Mouse (Mus musculus) heart, postnatal 25 days (tissue): ENCODE data around the gene Auts2. TPM values are rescaled to one million over a fixed set of nuclear protein-coding genes. Genes with fewer than 3 reads are reported as not detected.

Experiments used
- DNase-seq: peaks from one replicate; pipeline ENCODE4 v3.0.0; 2022; ENCODE audit warnings: low spot score
- intact Hi-C: fragments of 180-260 bp; cut with DNase I; formaldehyde crosslinking; loops from one replicate; pipeline ENCODE4 v1.15.1; 2025
- total RNA-seq, 2 experiments: library from RNA; stranded (reverse); gene quantifications; 2 replicates each; pipeline ENCODE4 v1.2.3; 2021

The Auts2 gene
- total RNA-seq, 2 experiments from 2014 or later: 33.6 to 43.8 TPM

GRCm38 (mm10) chr5:132220376-132220930 is 322.7 kb downstream of the Auts2 start:
- intact Hi-C loops: loop anchor here (10.0 kb wide), 1 partner anchor 696 kb away; no protein-coding TSS in a partner anchor
- no peak for DNase-seq

DNA sequence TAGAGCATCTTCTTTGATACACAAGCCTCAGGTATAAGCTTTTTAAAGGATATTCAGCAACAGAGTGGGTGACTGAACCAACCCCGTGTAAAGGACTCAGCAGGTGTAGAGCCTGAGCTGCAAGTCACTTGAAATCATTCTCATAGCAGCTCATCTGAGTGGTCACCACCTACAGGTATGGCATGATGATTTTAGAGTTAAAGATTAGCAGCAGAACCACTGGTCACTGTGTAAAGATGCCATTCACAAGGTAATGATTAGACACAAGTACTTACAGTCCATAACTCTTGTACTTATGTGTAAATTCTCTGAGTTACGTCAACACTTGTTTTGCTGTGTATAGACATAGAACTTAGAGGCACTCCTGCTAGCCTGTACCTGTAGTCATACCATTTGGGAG is 327.0 kb downstream of the Auts2 start:
- intact Hi-C loops: no loop called here
- no peak for DNase-seq

DNA sequence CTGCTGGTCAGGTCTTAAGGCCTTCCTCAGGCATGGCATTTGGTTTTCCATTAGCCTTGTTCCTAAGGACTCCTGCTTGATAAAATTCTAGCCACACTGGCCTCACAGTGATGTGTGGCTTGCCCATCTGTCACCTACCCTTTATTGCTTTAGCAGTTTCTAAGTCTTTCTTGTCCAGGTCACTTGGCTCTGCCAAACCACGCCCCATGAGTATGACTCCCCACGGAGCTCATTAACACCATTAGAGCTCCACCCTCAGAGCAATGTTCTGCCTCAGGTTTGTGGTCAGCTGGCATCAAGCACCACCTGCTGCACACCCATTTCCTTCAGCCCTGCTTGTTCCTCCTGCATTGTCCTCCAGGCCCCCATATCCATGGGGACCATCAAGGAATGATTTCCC is 330.7 kb downstream of the Auts2 start:
- intact Hi-C loops: no loop called here
- DNase-seq: no peak

DNA sequence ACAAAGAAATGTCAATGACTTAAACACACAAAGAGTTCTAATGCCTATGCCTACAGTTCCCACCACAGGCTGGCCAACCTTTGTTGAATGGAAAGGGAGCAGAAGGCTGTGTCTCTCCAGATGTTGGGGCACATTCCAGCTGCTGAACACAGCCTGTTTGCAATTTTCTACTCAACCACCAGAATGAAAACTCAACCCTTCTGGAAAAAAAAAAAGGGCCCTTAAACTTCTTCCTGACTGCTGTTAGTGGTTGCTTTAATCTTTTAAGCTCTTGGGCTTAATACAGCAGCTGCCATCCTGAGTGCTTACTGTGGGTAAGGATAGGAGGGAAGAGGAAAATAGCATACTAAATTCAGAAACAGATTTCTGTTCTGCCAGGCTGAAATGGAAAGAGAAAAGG is 333.4 kb downstream of the Auts2 start:
- DNase-seq: no peak
- intact Hi-C loops: no loop called here

- no peak for DNase-seq
Observed at GRCm38 (mm10) chr5:132206220-132206619, 336.9 kb downstream of the Auts2 start.

DNA sequence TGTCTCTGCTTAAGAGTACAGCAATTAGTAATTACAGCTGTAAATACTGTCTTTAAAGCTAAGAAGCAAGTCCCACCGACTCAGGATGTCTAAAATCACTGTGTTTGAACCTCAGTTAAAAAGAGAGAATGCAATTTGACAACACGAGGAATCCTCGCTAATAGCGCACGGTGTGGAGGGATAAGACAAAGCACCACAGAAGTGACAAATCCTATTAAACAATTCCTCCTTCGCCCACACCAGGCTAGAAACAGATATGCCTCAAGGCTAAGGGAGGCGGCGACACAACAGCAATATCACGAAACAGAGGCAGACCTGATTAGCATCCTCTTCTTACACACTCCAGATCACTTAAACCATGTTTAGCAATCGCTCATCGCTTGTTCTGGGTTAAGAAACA is 339.3 kb downstream of the Auts2 start:
- no peak for DNase-seq
- intact Hi-C loops: no loop called here

More at GRCm38 (mm10) chr5:132206220-132206619, 336.9 kb downstream of the Auts2 start:
- intact Hi-C loops: no loop called here

- no peak for DNase-seq
- intact Hi-C loops: no loop called here
Observed at GRCm38 (mm10) chr5:132201077-132201645, 342.0 kb downstream of the Auts2 start.

DNA sequence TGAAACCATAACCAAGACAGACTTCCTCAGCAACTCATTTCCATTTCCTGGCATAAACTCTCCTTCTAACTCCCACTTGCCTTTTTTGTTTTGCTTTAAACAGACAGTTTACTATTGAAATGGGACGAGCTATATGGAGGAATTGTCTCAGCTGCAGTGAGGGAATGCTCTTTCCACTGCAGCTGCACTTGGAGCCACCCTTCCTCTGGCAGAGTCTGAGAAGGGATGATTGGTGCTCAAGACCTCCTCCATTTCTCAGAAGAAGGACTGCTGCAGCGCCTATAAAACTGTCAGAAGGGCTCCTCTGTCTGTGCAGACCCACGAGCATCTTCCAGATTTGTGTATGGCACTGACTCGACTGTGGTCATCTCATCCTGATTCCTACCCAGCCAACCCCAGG is 342.5 kb downstream of the Auts2 start:
- DNase-seq: no peak
- intact Hi-C loops: no loop called here

DNA sequence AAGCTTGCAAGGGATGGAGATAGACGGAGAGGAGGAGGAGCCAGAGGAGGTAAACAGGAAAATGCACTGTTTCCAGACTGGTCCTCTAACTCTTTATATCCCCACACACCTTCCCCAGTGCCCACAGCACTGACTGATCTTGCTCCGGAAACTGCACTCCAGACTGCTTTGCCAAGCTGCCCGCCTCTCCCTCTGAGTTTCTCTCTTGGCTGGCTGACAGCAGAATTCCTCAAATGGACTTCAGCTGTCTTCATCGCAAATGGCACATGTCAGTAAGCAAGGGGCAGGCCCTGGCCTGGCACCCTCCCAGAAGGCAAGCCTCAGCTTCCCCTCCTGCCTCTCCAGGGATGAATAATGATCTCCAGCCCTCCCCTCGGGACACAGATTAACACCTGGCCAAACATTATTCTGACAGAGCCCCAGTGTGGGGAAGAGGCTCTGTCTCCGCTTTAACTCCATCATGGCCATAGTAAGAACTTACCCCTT is 348.1 kb downstream of the Auts2 start:
- DNase-seq: no peak
- intact Hi-C loops: no loop called here

GRCm38 (mm10) chr5:132190190-132190589 is 353.0 kb downstream of the Auts2 start:
- no peak for DNase-seq
- intact Hi-C loops: no loop called here

- DNase-seq: no peak
- intact Hi-C loops: no loop called here
Observed at GRCm38 (mm10) chr5:132186659-132187058, 356.5 kb downstream of the Auts2 start.

GRCm38 (mm10) chr5:132186221-132186620 is 356.9 kb downstream of the Auts2 start:
- no peak for DNase-seq
- intact Hi-C loops: no loop called here

DNA sequence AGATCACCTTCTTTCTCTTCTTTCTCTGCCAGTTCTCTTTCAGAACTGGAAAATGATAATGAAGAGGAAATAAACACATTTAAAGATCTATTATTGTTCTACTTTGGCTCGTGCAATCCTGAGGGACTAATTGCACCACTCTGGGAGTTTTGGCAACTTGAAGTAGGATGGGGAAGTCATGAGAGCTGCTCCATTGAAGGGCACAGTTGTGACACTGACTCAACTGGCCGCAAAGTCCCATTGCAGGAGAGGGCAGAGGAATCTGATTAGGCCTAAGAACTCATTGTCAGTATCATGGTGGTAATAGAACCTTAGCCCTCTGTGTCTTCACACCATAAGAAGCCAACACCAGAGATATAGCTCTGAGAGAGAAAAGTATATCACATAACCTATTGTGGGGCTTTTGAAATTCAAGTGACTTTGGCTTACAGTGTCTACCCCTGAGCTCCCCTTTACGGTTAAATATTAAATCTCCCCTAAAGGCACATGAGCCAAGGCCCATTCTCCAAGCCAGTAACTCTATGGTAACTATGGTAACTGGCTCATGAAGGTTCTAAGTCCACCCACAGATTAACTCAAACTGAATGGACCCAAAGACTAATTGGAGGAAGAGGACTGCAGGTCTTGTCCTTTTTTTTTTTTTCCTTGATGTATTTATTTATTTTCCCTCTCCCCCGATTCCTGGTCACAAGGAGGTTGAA is 358.6 kb downstream of the Auts2 start:
- intact Hi-C loops: no loop called here
- DNase-seq: no peak

GRCm38 (mm10) chr5:132182077-132182476 is 361.1 kb downstream of the Auts2 start:
- DNase-seq: no peak
- intact Hi-C loops: no loop called here

DNA sequence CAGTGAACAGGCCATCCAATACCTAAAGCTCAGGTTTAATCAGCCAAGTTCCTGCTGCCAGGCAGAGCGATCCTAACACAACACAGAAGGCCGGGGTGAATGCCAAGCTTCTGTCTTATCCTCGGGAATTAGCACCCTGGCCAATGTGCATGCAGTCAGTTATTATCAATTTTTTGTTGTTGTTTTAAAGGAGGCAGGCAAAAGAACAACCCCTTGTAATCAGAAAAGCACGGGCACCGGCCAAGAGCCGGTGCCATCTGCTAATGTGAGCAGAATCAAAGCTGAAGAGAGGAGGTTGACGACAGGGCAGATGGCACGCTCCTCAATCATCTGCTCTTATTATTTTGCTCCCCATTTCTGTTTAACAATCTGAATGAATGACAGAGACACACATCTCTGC is 373.1 kb downstream of the Auts2 start:
- intact Hi-C loops: no loop called here
- DNase-seq: peak; percentile 1

GRCm38 (mm10) chr5:132168805-132169204 is 374.3 kb downstream of the Auts2 start:
- intact Hi-C loops: no loop called here
- no peak for DNase-seq

DNA sequence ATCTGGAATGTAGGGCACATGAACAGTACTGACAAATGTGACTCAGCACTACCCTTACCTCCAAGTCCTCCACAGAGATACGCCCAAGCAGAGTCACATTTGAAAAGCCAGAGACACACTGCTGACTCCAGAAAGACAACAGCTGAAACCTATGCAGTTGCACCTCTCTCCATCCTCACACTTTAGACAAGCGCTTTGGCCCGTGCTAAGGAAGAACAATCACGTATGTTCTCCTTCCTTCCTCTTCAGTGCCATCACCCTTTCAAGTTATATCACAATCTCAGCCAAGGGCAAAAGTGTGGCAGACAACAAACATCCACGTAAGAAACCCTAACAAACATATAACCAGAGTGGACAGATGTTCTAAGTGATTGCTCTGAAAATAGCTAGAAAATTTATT is 374.9 kb downstream of the Auts2 start:
- intact Hi-C loops: no loop called here
- DNase-seq: no peak

GRCm38 (mm10) chr5:132166559-132166958 is 376.6 kb downstream of the Auts2 start:
- intact Hi-C loops: no loop called here

GRCm38 (mm10) chr5:132163960-132164359 is 379.2 kb downstream of the Auts2 start:
- no peak for DNase-seq
- intact Hi-C loops: no loop called here

More at GRCm38 (mm10) chr5:132166559-132166958, 376.6 kb downstream of the Auts2 start:
- DNase-seq: no peak

GRCm38 (mm10) chr5:132162206-132162533 is 381.0 kb downstream of the Auts2 start:
- intact Hi-C loops: no loop called here

More at GRCm38 (mm10) chr5:132162206-132162533, 381.0 kb downstream of the Auts2 start:
- DNase-seq: no peak
